Mouse (Mus musculus): ENCODE data around the gene Crtc1.

DNA sequence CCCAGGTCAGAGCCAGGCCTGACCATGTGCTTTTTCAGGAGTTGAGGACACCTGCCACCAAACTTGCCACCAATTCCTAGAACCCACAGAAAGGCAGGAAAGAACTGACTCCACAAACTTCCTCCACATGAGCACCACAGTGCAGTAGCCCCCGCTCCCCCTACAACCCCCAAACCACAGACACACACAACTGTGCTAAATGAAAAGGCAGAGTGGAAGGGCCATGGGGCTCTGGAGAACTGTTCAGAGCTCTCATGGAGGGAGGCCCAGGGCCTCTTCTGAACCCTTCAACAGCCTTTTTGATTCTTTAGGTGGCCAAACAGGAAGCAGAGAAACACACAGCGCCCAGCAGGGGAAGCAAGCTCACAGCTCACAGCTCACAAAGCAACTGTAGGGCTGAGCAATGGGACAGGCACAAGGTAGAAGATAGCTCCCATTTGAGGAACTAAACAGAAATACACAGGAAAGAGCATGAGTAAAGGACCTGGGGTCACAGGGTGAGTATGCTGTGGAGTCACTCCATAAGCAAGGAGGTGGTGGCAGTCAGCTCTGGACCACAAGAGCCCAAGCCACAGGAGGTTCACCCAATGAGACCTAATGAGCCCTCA is 13.0 kb downstream of the Crtc1 start:
- TF ChIP-seq POLR2A (IDR thresholded peaks at IDR 0.05; ENCODE audit: borderline replicate concordance, extremely low read depth, low read depth, low read length) (no peak), CTCF (IDR thresholded peaks at IDR 0.05; ENCODE audit: insufficient read depth, low read length) (no peak)
